Mouse (Mus musculus): ENCODE data around the gene Nxt1.

Nxt1 gene

GRCm38 (mm10) chr2:148672199-148673096 lies at the start of gene Nxt1:
Nxt1 (plus strand) TSS chr2:148672601.
- peak; percentile 99 for DNase-seq (ENCODE audit: low spot score in 2 of 2)

DNA sequence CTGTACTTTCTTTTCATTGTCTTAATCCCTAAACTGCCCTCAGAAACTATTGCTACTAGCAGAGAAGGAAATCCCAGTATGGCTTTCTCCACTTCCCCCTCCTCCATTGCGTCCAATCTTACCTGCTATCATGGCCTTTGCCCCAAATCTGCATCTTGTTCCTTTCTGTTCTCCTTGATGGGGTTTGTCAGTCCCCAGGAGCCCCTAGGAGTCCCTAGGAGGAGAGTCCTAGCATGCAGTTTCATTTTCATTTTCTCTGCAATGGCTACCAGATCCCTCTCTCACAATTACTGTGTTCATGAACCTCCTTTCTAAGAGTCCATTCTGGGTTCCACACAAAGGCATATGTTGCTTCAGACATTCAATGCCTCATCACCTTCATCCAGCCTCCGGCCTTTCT lies 49.3 kb upstream of the Nxt1 start:
- DNase-seq (ENCODE audit: low spot score in 2 of 2): no peak

DNA sequence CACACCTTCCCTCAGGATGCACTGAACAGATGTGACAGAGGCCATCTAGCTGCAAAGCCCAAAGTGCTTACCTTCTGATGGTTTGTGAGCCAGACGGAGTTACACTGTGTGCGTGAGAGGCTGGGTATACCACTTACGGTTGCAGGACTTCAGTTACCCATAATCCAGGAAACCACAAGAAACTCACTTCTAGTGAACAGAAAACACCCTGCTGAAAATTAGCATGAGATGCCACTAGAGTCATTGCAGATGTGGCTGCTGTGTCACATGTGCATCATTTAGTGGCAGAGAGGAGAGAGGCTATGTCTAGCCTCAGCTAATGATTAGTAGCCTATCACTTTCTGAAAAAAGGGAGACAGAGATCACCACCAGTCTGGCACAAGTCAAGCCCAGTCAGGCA lies 47.9 kb upstream of the Nxt1 start:
- DNase-seq (ENCODE audit: low spot score in 2 of 2): no peak

DNA sequence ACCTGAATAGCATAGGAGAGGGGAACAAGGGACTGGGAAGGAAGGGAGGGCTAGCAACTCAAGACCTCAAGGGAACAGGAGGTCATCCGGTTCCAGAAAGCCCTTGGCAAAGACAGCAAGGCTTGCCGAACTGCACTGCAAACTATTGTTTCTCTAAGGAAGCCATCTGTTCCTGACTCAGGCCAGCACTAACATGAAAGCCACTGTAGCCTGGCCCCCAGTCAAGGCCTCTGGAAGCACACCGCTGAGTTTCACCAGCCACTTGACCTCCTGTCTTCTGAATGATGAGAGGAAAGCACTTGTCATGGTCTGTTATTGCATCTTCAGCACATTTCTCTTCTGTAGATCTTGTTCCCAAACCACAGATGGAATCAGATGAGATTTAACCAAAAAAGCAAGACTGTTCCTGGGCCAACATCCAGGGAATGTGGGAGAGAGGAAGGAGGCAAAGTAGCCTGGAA lies 45.4 kb upstream of the Nxt1 start:
- DNase-seq (ENCODE audit: low spot score in 2 of 2): peak in 1 of 2 experiments; percentile 2

GRCm38 (mm10) chr2:148631011-148631410 lies 41.4 kb upstream of the Nxt1 start:
- no peak for DNase-seq (ENCODE audit: low spot score in 2 of 2)

DNA sequence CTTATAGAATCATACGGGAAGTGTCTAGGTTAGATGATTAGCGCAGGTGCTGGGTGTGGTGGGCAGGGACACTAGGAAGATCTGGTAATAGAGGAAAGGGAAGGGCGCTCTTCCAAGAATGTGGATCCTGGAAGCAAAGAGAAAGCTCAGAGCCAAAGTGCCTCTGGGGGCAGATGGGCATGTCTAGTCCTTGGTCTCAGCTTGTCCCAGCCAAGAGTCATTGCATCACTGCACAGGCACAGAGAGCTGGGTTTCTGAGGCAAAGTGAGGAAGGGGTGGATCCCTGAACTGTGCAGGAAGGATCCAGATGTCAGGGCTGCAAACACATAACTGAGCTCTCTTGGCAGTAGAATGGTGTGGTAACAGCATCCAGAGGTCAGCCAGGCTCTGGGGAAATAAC lies 40.8 kb upstream of the Nxt1 start:
- no peak for DNase-seq (ENCODE audit: low spot score in 2 of 2)

DNA sequence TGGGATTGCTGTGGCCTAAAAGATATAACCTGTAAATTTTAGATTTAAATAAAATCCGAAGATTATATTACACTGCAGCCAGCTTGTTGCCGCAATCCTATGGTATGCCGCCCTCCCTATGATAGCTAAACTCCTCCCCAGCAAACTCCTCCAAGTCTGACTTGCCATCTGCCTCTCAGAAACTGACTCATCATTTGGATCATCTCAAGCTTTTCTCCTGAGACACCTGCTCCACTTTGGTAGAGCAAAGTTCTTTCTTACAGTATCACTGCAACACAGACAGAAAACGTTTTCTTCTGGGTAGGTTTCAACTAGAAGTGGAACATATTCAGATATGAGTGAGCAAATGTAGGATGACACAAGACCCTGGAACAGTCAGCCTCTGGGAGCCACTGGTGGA lies 37.9 kb upstream of the Nxt1 start:
- no peak for DNase-seq (ENCODE audit: low spot score in 2 of 2)

DNA sequence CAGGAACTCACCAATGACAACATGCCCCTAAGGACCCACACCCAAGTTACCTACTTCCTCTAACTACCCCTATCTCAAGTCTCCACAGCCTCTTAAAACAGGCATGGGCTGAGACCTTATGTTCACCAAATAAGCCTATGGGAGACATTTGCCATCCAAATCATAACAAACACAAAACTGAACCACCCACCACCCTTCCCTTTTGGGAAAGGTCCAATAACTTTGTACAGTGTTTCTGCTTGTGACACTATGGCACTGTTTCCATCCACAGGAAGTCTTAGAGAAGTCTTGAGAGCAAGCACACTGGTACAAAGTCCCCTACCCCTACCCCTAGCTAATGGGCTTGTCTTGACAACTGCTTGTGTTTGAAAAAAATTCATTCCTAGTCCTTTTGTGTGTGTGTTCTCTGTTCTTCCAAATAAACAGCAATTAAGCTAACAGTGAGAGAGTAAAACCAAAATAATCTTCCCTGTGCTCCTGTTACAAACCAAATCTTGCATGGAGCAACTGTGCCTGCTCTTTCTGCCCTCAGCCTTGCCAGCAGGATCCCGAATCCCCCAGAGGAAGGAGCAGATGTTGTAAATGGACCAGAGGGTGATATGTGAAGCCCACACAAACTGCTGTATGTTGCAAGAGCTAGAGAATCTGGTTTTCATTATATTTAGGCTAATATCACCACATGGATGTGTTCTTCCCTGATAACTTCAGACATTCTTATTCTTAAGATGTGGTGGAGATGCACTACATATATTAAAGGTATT lies 29.6 kb upstream of the Nxt1 start:
- no peak for DNase-seq (ENCODE audit: low spot score in 2 of 2)

DNA sequence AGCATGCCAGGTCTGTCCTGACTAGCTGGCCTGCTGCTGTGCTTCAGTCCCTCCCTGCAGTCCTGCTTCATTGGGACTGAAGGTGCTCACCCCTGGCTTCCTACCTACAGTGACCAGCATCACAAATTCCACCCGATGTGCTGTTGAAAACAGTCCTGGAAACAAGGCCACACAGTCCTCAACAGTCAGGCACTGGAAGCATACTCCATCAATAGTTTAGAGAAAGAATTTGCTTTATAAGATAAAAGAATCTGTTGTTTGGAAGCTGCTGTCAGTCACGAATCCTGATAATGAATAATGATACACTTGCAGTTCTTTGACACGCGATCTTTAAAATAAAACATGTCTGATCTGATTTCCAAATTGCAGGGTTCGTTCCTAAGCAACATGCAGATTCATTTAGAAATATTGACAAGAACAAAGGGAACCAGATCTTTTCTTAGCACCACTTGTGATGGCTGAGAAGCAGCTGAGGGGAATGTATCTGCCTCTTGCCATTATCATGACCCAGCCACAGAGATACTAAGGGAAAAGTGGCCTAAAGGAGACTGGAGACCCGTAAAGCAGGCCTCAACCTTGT lies 27.9 kb upstream of the Nxt1 start:
- DNase-seq (ENCODE audit: low spot score in 2 of 2): no peak

- DNase-seq (ENCODE audit: low spot score in 2 of 2): no peak
Measured at GRCm38 (mm10) chr2:148650587-148651357, 21.6 kb upstream of the Nxt1 start.

GRCm38 (mm10) chr2:148654961-148655360 lies 17.4 kb upstream of the Nxt1 start:
- peak; percentile 20 to 50 for DNase-seq (ENCODE audit: low spot score in 2 of 2)

GRCm38 (mm10) chr2:148663458-148663857 lies 8.9 kb upstream of the Nxt1 start:
- no peak for DNase-seq (ENCODE audit: low spot score in 2 of 2)

DNA sequence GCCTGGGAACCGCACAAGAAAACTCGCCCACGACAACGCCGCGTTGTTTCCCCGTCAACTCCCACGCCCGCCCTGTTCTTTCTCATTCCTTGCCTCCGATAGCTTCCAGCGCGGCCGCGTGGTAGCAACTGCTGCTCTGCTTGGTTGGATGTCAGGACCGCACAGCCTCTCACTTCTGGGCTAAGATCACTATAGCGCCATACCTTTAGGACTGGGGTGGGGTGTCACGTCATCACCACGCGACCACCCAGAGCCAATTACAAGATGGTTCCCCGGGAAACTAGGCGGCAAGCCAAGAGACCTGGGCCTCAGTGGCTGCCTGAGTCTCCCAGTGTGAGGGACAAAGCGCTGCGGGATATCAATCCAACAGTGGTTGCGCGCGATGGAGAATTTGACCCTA lies 5.4 kb downstream of the Nxt1 start:
- DNase-seq (ENCODE audit: low spot score in 2 of 2): no peak

DNA sequence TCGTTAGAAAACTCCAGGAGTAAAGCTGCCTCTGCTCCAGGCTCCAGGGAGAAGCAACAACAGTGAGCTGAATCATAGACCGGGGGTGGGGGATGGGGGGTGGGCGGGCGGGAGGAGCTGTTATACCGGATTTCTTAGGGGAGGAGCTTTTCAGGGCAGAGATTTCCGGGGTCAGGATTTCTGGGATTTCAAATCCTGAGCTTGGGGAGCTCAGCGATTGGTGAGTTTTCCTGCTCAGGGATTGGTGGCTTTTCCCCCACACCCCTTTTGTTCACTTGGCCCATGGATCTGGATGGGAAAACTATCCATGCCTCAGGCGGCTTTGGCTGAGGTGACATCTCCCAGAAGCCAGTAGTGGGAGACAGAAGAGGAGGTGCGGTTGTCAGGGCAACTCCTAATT lies 6.9 kb downstream of the Nxt1 start:
- DNase-seq (ENCODE audit: low spot score in 2 of 2): no peak

- DNase-seq (ENCODE audit: low spot score in 2 of 2): peak; percentile 98 to 99
Measured at GRCm38 (mm10) chr2:148680775-148681291, 8.4 kb downstream of the Nxt1 start, which contains the start of gene Gzf1. Gzf1 (plus strand) TSS chr2:148681023.

DNA sequence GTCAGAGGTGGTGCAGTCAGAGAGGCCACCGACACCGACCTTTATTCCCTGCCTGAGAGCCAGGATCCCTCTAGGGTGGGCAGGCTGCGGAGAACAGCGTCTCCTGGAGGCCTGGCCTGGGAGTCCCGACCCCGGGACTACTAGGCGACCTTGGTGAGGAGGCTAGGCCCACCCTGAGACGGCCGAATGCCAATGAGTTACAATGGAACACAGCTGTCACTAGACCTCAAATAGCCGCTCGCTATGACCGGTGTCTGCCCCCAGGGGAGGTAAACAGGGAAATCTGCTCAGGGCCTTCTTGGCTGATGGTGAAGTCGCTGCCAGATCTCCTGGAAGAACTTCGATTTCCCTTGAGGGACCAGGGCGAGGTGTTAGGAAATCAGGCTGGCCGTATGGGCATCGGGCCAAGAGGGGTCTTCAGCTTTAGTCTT lies 9.1 kb downstream of the Nxt1 start:
- peak; percentile 29 to 47 for DNase-seq (ENCODE audit: low spot score in 2 of 2)

GRCm38 (mm10) chr2:148683031-148683430 lies 10.6 kb downstream of the Nxt1 start:
- no peak for DNase-seq (ENCODE audit: low spot score in 2 of 2)

- no peak for DNase-seq (ENCODE audit: low spot score in 2 of 2)
Measured at GRCm38 (mm10) chr2:148684972-148685371, 12.6 kb downstream of the Nxt1 start.

GRCm38 (mm10) chr2:148685709-148686108 lies 13.3 kb downstream of the Nxt1 start:
- no peak for DNase-seq (ENCODE audit: low spot score in 2 of 2)

DNA sequence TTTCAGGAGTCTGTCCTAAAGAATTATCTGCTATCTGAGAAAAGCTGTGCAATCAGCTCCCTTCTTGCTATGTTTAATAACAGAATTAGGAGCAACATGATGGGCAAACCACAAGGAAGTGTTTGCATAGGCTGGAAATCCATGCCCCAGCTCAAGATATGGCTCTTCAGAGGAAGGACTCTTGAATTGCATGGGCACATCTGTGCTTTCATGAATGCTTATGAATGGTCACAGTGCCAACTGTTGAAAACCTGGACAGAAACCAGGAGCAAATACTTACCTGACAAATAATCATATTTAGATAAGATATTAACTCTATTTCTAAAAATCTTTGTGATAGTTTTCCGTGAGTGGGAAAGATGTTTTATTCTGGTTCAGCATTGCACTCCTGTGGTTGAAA lies 14.5 kb downstream of the Nxt1 start:
- no peak for DNase-seq (ENCODE audit: low spot score in 2 of 2)

- DNase-seq (ENCODE audit: low spot score in 2 of 2): no peak
Measured at GRCm38 (mm10) chr2:148687971-148688370, 15.6 kb downstream of the Nxt1 start.
